Mouse (Mus musculus): ENCODE results near the gene Kifc5b. TPM values are rescaled to one million over a fixed set of nuclear protein-coding genes. Genes with fewer than 3 reads are reported as not detected.
"Not testable (repeated sequence)": the region's sequence is repeated elsewhere in the genome, so short reads cannot be mapped to it uniquely, and the experiment has no call there.

The Kifc5b gene
- total and polyA plus RNA-seq, 2 experiments from 2014 or later: 1.5 to 3.3 TPM

GRCm38 (mm10) chr17:26971247-26971905 lies 54.5 kb downstream of the Kifc5b start:
- H3K9me3 ChIP-seq (ENCODE audit: low read length): no peaks in the 10 kb centered on the region
- DNase-seq (no peak), ATAC-seq (no peak)
- no peaks in the 10 kb centered on the region for H3K27me3 ChIP-seq (ENCODE audit: insufficient read depth, low read length)
- peaks cover 58% of the 10 kb centered on the region for H3K36me3 ChIP-seq (ENCODE audit: insufficient read depth)
- no peak overlapping the region for H3K4me2 ChIP-seq (ENCODE audit: low read depth)
- H3K9ac ChIP-seq: no peak overlapping the region
- WGBS: 62% methylated on average over 7 of the region's 8 CpGs
- TF ChIP-seq CTCF (IDR thresholded peaks at IDR 0.05; ENCODE audit: low read depth): no peak
- no peaks in the 10 kb centered on the region for H3K4me1 ChIP-seq (ENCODE audit: insufficient read depth)
- H3K4me3 ChIP-seq (ENCODE audit: low read depth, low read length): no peak overlapping the region
- no peak overlapping the region for H3K27ac ChIP-seq (ENCODE audit: low read depth, low read length)

DNA sequence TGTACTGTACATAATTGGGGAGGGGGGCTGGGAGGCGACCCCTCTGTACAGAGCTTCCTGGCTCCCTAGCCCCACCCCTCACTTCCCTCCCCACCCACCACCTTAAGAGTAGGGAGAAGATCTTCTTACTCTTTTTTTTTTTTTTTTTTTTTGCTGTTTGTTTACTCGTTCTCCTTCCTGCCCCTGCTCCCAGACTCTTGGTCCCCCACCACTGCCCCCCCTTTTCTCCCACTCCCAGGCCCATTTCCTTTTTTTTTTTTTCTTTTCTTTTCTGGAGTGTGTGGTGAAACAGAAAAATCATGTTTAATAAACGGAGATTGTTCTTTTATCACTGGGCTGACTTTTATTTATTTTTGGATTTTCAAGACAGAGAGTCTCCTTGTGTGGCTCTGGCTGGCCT lies 55.2 kb downstream of the Kifc5b start:
- no peaks in the 10 kb centered on the region for H3K4me1 ChIP-seq (ENCODE audit: insufficient read depth)
- DNase-seq (no peak), ATAC-seq (no peak)
- no peak for TF ChIP-seq CTCF (IDR thresholded peaks at IDR 0.05; ENCODE audit: low read depth)
- peak overlapping the region; percentile 79; the same call in 1 of the 2 replicates for H3K27ac ChIP-seq (ENCODE audit: low read depth, low read length)
- H3K27me3 ChIP-seq (ENCODE audit: insufficient read depth, low read length): no peaks in the 10 kb centered on the region
- no peaks in the 10 kb centered on the region for H3K9me3 ChIP-seq (ENCODE audit: low read length)
- peak overlapping the region; percentile 94 for H3K4me2 ChIP-seq (ENCODE audit: low read depth)
- H3K4me3 ChIP-seq (ENCODE audit: low read depth, low read length): peak overlapping the region; percentile 87
- 4% methylated on average over 3 of the region's 3 CpGs for WGBS
- peaks cover 51% of the 10 kb centered on the region for H3K36me3 ChIP-seq (ENCODE audit: insufficient read depth)
- peak overlapping the region; percentile 75 for H3K9ac ChIP-seq

DNA sequence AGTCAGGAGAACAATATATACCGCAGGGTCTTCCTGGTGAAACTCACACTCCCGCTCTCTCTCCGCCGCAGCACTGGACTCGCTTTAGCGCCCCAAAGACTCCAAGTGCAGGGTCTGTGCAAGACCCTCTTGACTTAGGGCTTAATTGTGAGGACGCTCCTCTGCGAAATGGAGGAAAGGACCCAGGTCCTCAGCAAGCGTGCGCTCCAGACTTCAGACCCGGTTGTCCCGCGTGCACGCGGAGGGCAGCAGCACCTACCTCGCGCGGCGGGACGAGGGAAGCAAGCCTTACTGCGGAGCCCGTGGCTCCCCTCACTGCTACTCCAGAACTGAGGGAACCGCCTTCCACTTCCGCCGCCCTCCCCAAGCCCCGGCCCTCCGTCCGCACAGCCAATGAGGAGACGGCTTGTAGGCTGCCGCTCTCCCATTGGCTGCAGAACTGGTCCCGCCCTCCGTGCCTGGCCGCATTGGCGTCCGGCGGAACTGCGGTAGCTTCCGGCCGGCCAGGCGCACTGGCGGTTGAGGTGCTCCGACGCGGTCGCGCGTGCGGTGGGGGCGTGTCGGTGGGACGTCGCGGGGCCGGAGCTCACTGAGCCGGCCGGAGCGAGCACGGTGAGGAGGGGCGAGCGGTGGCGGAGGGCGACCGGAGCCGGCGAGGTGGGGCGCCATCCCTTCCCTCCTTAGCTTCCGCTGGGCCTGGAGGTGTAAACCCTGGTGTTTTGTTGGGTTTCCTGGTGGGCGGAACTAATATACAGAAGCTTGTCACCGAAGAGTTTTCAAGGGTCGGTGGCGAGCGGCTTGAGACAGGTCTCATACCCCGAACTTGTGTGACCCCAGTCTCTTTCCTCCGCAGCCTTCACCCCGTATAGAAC lies 56.0 kb downstream of the Kifc5b start, which contains the start of gene Zbtb9:
Gene Zbtb9, plus strand, starts transcription at position 465 of the 872 bp plus-strand sequence.
- no peaks in the 10 kb centered on the region for H3K4me1 ChIP-seq (ENCODE audit: insufficient read depth)
- ATAC-seq: peak; percentile 100

DNA sequence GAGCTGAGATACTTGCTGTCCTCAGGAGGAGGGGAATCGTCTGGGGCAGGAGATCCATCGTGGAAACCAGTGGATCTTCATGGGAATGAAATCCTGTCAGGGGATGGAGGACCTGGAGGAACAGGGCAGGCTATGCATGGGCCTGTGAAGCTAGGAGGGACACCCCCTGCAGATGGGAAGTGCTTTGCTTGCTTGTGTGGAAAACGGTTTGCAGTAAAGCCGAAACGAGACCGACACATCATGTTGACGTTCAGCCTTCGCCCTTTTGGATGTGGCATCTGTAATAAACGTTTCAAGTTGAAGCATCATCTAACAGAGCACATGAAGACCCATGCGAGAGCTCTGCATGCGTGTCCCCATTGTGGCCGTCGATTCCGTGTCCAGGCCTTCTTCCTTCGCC lies 57.7 kb downstream of the Kifc5b start:
- peaks cover 46% of the 10 kb centered on the region for H3K36me3 ChIP-seq (ENCODE audit: insufficient read depth)

More for the DNA sequence above, 56.0 kb downstream of the Kifc5b start, which contains the start of gene Zbtb9:
- peak; percentile 96 for DNase-seq
- Histone ChIP-seq H3K27me3 (ENCODE audit: insufficient read depth, low read length) (no peaks in the 10 kb centered on the region), H3K36me3 (ENCODE audit: insufficient read depth) (peaks cover 45% of the 10 kb centered on the region), H3K27ac (ENCODE audit: low read depth, low read length) (peak within 1 kb of the TSS; percentile 79), H3K9ac (peak within 1 kb of the TSS; percentile 75), H3K9me3 (ENCODE audit: low read length) (no peaks in the 10 kb centered on the region), H3K4me3 (ENCODE audit: low read depth, low read length) (peak within 1 kb of the TSS; percentile 87), H3K4me2 (ENCODE audit: low read depth) (peak within 1 kb of the TSS; percentile 94)
- WGBS: under 1% methylated on average over 72 of the region's 75 CpGs
- TF ChIP-seq CTCF (IDR thresholded peaks at IDR 0.05; ENCODE audit: low read depth): no peak

DNA sequence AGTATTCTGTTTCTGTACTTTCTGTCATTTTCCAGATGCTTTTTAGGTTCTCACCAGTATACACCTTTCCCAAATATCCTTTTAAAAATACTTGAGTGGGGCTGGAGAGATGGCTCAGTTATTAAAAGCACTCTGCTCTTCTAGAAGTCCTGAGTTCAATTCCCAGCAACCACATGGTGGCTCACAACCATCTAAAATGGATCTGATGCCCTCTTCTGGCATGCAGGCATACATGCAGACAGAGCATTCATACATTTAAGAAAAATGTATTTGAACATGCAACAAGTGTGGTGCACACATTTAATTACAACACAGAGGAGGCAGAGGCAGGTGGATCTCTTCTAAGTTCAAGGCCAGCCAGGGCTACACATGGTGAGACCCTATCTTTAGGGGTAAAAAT lies 58.5 kb downstream of the Kifc5b start:
- TF ChIP-seq CTCF (IDR thresholded peaks at IDR 0.05; ENCODE audit: low read depth): peak; percentile 48
- no peaks in the 10 kb centered on the region for H3K27me3 ChIP-seq (ENCODE audit: insufficient read depth, low read length)
- ATAC-seq (no peak), DNase-seq (no peak)
- H3K27ac ChIP-seq (ENCODE audit: low read depth, low read length): no peak overlapping the region
- peaks cover 45% of the 10 kb centered on the region for H3K36me3 ChIP-seq (ENCODE audit: insufficient read depth)
- H3K4me3 ChIP-seq (ENCODE audit: low read depth, low read length): no peak overlapping the region
- H3K9ac ChIP-seq: no peak overlapping the region
- no peaks in the 10 kb centered on the region for H3K4me1 ChIP-seq (ENCODE audit: insufficient read depth)
- no peaks in the 10 kb centered on the region for H3K9me3 ChIP-seq (ENCODE audit: low read length)
- no peak overlapping the region for H3K4me2 ChIP-seq (ENCODE audit: low read depth)

More for the DNA sequence above, 57.7 kb downstream of the Kifc5b start:
- DNase-seq (no peak), ATAC-seq (no peak)
- Histone ChIP-seq H3K4me1 (ENCODE audit: insufficient read depth) (no peaks in the 10 kb centered on the region), H3K27ac (ENCODE audit: low read depth, low read length) (no peak overlapping the region), H3K9ac (no peak overlapping the region), H3K9me3 (ENCODE audit: low read length) (no peaks in the 10 kb centered on the region), H3K4me2 (ENCODE audit: low read depth) (0 out of 2 replicates have a peak overlapping the region, but pooled peaks have one; percentile 94), H3K4me3 (ENCODE audit: low read depth, low read length) (no peak overlapping the region), H3K27me3 (ENCODE audit: insufficient read depth, low read length) (no peaks in the 10 kb centered on the region)
- 94% methylated on average over 15 of the region's 15 CpGs for WGBS
- no peak for TF ChIP-seq CTCF (IDR thresholded peaks at IDR 0.05; ENCODE audit: low read depth)

DNA sequence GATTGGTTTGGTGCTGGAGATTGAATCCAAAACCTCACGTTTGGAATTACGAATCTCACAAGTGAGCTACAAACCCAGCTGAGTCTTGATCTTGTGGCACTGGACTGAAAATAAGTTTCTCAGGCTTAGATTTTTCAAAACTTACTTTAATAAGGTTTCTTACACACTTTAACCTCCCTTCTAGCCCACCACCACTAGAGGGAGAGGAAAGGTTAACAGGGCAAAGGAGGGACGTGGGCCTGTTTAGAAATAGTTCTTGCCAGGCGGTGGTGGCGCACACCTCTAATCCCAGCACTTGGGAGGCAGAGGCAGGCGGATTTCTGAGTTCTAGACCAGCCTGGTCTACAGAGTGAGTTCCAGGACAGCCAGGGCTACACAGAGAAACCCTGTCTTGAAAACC lies 60.5 kb downstream of the Kifc5b start:
- DNase-seq; ATAC-seq; H3K9me3 ChIP-seq (ENCODE audit: low read length); H3K27me3 ChIP-seq (ENCODE audit: insufficient read depth, low read length); H3K4me3 ChIP-seq (ENCODE audit: low read depth, low read length); H3K4me1 ChIP-seq (ENCODE audit: insufficient read depth); H3K27ac ChIP-seq (ENCODE audit: low read depth, low read length); H3K9ac ChIP-seq; H3K4me2 ChIP-seq (ENCODE audit: low read depth): not testable (repeated sequence)
- H3K36me3 ChIP-seq (ENCODE audit: insufficient read depth): peaks cover 35% of the 10 kb centered on the region
- 83% methylated on average over 6 of the region's 6 CpGs for WGBS

- no peak for DNase-seq
- Histone ChIP-seq H3K27ac (ENCODE audit: low read depth, low read length) (no peak overlapping the region), H3K4me2 (ENCODE audit: low read depth) (no peak overlapping the region), H3K36me3 (ENCODE audit: insufficient read depth) (peaks cover 35% of the 10 kb centered on the region), H3K4me1 (ENCODE audit: insufficient read depth) (no peaks in the 10 kb centered on the region), H3K4me3 (ENCODE audit: low read depth, low read length) (no peak overlapping the region), H3K27me3 (ENCODE audit: insufficient read depth, low read length) (no peaks in the 10 kb centered on the region), H3K9me3 (ENCODE audit: low read length) (no peaks in the 10 kb centered on the region), H3K9ac (no peak overlapping the region)
- no peak for TF ChIP-seq CTCF (IDR thresholded peaks at IDR 0.05; ENCODE audit: low read depth)
- no peak for ATAC-seq
- WGBS: 85% methylated on average over 2 of the region's 2 CpGs
Observed at GRCm38 (mm10) chr17:26979426-26979825, 62.5 kb downstream of the Kifc5b start.

Measured in forebrain, postnatal 0 days (tissue).